Mouse (Mus musculus) left cerebral cortex, postnatal 10 days (tissue): ENCODE data around the gene Cnst. TPM values are rescaled to one million over a fixed set of nuclear protein-coding genes. Genes with fewer than 3 reads are reported as not detected.

ENCODE experiments used
- DNase-seq, 2 experiments: peaks; one replicate each; pipeline ENCODE4 v3.0.0; 2021 to 2022; ENCODE audit warnings: low spot score in 2 of 2, mixed read lengths in 1 of 2; ENCODE audit errors: extremely low spot score in 1 of 2
- intact Hi-C: fragments of 180-260 bp; cut with DNase I; formaldehyde crosslinking; loops from one replicate; pipeline ENCODE4 v1.15.1; 2025
- total RNA-seq, 2 experiments: library from RNA; stranded (reverse); gene quantifications; 2 replicates each; pipeline ENCODE4 v1.2.3; 2021

Cnst gene
- total RNA-seq, result 10 to 100 TPM; 30.6 to 30.8 TPM

DNA sequence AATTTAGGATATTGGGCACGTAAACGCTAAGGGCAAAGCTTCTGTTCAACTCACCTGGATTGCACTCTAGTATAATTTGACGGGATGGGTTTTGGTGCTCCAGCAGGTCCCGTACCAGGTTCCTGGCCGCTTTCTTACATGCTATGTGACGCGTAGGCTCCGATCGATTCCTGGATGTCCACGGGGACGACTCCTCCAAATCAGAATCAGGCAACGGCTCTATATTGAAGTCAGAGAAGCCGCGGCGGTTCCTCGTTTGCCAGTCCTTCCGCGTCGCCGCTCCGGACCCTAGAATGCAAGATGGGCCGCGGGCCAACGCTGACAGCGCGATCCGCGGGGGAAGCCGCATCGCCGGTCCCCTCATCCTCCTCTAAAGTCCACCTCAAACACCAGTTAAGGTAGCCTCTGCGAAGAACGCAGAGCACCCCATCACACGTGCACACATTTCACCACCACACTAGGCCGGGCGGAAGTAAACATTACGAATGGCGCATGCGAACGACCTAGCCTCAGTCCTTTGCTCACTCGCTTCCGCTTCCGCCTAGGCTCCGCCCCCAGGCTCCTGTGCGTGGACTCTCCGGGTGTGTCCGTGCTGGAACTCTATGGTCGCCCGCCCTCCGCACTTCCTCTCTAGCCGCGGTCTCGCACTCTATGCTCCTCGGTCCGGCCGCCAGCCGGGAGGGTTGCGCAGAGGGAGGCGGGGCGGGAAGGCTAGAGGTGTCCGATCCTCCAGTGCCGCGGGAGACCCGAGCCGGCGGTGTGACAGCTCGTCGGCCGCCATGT, at the start of gene Cnst, which contains the start of gene Tfb2m:
Cnst (plus strand) TSS at position 603 of the 783 bp plus-strand sequence.
Tfb2m (minus strand) TSS at position 500 of the 783 bp plus-strand sequence.
- peak; percentile 97 to 99 for DNase-seq
- intact Hi-C loops, result loop anchor here (5.0 to 10.0 kb wide), 2 partner anchors 41 to 69 kb away; no protein-coding TSS in a partner anchor

DNA sequence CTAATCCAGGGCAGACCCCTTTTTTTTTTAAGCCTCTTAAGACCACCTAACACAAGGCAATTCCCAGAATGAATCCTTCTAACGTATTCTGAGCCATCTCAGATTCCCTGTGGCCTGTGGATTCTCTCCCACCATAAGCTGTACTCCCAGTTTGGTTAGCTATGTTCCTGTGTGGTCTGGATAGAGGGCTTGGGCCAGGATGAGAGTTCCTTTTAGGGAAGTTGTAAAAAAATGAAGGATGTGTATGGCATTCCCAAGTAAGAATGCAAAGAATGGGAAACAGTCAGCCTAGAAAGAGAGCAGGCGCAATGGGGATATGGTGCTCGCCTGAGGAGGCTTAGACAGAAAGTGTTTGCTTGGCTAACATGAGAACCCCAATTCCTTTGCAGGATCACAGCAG, 46.9 kb upstream of the Cnst start:
- intact Hi-C loops, result no loop called here
- DNase-seq, result no peak

DNA sequence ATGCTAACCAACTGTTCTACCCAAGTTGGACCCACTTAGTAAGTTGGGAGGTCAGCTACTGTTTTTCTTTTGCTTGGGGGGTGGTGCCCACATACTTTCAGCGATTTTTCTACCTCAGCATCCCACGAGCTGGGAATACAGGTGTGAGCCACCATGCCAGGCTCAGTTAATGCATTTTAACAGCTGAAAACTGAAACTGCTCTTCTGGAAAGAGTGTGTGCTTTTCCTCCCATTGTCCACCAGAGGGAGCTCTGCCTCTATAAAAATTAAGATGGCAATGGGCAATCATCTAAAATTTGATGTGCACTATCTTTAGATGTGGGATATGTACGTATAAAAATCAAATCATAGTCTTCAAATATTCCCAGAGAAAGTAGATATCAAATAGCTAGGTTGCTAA, 43.6 kb upstream of the Cnst start:
- intact Hi-C loops, result loop anchor here (5.0 kb wide), 1 partner anchor 230 kb away; no protein-coding TSS in a partner anchor

DNA sequence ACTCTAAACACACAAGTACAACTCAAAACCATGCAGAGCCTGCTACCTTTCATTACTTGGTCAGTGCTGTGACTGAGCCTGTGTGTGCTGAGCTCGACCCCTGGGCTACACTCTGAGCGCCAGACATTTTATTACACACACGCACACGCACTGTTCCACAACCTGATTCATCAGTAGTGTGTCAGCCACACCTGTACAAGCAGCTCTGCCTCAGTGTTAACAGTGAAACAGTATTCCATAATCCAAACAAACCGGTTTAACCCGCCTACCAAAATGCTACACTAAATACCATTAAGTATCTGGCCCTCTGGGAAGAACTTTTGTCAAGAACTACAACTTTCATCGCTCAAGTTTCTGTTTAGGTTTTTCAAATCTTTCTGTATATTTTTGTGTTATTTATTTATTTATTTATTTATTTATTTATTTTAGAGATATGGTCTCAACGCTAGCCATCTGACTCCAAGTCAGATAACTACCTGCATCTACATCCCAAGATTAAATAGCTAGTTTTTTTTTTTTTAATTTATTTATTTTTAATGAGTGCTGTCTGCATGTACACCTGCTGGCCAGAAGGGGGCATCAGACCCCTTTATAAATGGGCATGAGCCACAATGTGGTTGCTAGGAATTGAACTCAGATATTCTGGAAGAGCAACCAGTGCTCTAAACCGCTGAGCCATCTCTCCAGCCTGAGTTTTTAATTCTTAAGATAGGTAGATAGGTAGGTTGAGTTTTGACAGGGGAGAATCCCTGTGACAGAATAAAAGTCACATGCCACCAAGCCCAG, 39.4 kb upstream of the Cnst start:
- intact Hi-C loops, result no loop called here
- no peak for DNase-seq

More for the DNA sequence above, 43.6 kb upstream of the Cnst start:
- no peak for DNase-seq

DNA sequence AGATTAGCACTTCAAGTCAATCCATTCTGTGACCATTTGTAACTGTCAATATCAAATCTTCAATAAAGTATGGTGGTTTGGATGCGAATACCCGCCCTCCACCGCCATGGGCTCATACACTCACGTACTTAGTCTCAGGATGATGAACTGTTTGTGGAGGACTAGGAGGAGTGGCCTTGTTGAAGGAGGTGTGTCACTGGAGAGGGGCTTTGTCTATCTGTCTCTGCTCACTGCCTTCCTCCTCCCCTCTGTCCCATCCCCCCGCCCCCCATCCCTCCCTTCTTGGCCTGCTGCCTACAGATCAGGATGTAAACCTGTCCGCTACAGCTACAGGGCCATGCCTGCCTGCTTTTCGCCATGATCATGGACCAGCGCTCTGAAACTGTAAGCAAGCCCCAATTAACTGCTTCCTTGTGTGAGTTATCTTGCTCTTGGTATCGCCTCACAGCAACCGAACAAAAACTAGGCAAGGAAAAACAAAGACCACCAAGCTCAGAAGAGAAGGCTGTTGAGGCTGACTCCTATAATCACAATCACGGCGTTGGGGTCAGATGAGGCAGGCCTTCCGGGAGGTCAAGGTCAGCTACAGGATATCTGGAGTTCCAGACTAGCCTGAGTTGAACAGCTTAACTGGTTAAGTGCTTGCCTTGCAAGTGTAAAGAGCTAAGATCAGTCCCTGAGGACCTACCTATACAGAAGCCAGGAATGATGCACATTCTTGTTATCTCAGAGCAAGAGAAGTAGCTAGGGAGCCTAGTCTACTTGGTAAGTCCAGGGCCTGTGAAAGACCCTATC, 35.4 kb upstream of the Cnst start:
- intact Hi-C loops, result loop anchor here (5.0 kb wide), 1 partner anchor 112 kb away; no protein-coding TSS in a partner anchor
- no peak for DNase-seq

DNA sequence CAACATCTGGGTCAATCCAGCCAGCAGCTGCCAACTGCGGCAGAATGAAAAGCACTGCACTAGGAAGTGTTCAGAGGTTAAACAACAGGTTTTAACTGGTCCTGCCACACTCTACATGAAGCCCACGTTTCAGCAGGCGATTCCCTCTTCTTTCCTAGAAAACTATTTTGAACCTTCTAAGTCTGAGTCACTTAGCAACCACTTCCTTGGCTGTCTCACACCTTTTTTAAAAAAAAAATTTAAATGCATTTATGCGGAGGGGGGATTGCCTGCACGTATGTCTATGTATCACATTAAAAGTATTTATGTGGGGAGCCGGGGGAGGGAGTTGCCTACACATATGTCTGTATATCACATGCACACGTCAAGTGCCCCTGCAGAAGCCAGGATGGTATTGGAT, 34.3 kb upstream of the Cnst start:
- intact Hi-C loops, result loop anchor here (5.0 kb wide), 1 partner anchor 110 kb away; no protein-coding TSS in a partner anchor
- peak; percentile 27 to 30 for DNase-seq

DNA sequence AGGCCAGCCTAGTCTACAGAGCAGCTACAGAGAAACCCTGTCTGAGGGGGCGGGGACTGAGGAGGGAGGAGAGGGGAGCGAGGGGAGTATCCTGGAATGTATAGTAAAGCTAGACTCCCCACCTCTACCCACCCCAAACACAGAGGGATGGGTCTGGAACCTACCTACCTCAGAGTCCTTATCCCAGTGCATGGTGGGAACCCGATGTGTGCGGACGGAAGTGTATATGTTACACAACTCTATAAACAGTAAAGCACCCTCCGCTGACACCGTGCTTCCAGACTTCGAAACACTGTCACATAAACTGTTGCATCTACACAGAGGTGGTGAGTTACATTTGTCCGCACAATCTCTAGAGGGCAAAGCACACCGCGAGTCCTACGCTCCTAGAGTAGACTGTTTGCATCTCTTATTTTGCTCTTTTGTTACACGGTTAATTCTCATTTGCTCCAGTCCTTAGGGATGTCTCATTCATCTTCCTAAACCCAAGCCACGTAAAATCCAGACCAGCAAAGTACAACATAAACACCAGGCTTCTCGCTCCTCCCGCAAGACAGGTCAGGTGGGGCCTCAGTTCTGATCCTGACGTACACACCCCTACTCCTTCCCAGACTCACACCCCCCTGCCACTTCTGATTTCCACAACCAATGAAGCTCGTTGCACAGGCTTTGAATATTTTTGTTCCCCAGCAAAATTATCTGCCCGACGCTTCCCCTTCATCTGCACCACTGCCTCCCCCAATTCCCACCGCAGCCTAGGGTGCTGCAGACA, 29.0 kb upstream of the Cnst start:
- intact Hi-C loops, result no loop called here
- peak in 1 of 2 experiments; percentile 35 for DNase-seq

DNA sequence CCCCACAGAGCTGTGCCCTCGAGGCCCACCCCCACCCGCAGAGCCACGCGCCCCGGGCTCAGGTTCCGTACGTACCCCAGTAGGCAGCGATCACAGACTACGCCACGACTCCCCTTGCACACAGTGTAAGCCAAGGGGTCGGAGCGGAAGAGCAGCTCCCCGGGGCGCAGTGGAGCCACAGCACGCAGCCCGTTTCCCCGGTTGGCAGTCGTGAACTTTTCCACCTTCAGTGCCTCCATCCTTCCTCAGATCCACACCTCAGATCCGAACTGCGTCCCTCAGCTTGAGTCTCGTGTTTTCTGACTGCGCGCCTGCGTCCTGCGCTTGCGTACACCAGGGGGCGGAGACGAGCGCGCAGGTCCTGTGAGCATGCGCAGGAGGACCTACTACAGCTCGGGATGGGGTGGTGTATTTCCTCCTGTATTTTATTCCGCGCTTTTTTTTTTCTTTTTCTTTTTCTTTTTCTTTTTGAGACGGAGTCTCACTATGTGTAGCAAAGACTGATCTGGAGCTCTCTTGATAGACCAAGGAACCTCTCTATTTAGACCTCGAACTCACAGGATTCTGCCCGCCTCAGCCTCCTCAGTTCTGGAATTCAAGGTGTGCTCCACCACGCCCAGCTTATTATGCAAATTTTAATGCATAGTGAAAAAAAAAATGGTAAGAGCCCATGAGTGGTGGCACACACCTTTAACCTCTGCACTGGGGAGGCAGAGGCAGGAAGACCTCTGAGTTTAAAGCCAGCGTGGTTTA, 28.3 kb upstream of the Cnst start, which contains the start of gene Smyd3:
Smyd3 (minus strand) TSS at position 329 of the 753 bp plus-strand sequence.
- intact Hi-C loops, result no loop called here
- DNase-seq, result peak; percentile 67 to 86

DNA sequence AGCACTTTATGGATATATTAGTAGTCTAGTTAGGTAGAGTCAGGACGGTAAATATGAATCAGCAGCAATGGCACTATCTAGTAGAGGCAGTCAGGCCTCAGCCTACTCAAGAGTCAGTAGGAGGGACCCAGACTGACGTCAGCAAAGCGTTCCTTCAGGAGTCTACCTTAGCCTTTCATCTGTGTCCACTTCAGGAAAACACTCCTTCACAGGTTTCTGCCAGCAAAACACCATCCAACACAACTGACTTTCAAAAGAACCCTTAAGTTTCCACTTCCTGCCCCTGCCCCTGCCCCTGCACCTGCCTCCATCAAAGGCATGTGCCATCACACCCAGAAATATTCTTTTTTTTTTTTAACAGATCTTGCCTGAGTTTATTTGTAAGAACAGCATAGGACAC, 26.3 kb upstream of the Cnst start:
- DNase-seq, result no peak
- intact Hi-C loops, result no loop called here

DNA sequence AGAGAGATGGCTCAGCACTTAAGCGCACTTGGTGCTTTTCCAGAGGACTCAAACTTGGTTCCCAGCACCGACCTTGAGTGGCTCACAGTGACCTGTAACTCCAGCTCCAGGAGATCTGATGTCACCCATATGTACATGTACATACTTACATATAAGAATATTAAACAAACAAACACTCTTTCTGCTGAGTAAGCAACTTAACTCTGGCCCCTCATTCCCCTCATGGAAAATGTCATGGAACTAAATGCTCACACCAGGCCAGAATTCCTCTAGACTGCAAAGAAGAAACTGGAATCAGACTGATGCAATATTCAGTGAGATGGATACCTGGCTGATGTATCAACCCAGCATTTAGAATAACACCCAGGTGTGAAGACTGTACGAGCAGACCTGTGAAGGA, 7.1 kb upstream of the Cnst start:
- intact Hi-C loops, result no loop called here
- DNase-seq, result no peak

DNA sequence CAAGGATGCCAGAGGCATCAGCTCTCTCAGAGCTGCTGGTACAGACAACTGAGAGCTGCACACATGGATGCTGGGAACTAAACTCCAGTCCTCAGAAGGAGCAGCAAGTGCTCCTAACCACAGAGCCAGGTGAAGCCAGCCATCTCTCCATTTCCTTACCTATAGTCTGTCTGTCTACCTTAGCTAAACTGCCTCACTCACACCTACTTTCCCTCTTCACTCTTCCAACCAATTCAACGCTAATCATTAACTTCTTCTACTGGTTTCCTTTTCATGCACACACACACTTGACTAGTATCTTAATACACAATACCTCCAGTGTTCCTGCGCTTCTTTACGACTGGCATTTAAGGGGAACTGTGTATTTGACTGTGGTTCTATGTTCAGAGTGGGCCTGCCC, 6.3 kb upstream of the Cnst start:
- no peak for DNase-seq
- intact Hi-C loops, result loop anchor here (10.0 kb wide), 1 partner anchor 75 kb away; no protein-coding TSS in a partner anchor

DNA sequence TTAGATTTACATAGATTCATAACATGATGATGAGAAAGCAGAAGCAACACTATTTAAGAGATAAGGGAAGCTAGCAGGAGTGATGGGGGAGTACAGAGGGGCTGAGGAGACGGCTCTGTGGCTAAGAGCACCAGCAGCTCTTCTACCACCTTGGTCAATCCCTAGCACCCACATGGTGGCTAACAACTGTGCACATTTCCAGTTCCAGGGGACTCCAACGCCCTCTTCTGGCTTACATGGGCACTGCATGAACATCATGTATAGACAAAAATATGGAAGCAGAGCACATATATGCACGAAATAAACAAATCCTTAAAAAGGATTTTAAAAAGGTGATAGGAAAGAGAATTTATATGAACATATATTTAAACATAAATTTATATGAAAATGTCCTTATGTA, 4.7 kb upstream of the Cnst start:
- intact Hi-C loops, result loop anchor here (10.0 kb wide), 1 partner anchor 73 kb away; no protein-coding TSS in a partner anchor
- DNase-seq, result no peak

DNA sequence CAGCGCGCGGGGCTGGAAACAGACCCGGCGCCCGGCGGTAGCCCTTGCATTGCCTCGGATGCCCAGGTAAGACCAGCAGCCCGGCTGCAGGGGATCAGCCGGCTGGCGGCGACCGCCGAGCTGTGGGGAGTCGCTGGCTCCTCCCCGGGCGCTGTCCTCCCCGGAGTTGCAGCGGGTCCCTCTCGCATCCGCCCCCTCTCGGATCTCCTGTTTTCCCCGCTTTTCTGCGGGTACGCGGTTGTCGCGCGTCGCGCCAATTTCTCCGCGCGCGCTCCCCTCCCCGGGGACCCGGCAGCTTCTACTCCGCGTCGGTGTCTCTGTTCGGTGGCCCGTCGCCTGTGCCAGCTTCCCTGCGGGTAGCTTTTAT, 364 bp downstream of the Cnst start:
- intact Hi-C loops, result loop anchor here (5.0 to 10.0 kb wide), 2 partner anchors 41 to 68 kb away; no protein-coding TSS in a partner anchor
- no peak for DNase-seq

DNA sequence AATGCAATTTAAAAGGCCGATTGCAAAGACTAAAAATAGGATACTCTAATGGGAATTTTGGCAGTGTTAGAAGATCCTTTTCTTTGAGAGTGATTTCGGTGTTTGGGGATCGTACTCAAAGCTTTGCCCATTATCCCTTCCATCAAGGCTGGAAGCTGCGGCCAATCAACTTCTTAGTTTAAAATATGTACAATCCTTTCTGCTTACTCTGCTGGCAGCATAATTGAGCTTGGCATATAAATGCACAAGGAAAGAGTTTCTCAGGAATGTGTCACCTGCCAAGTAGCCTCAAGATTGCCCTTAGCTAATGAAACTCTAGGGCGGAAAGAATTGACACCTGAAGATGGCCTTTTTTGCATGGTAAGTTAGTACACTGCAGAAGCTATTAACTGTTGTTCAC, 1.0 kb downstream of the Cnst start:
- intact Hi-C loops, result loop anchor here (5.0 to 10.0 kb wide), 2 partner anchors 40 to 68 kb away; no protein-coding TSS in a partner anchor
- DNase-seq, result no peak

DNA sequence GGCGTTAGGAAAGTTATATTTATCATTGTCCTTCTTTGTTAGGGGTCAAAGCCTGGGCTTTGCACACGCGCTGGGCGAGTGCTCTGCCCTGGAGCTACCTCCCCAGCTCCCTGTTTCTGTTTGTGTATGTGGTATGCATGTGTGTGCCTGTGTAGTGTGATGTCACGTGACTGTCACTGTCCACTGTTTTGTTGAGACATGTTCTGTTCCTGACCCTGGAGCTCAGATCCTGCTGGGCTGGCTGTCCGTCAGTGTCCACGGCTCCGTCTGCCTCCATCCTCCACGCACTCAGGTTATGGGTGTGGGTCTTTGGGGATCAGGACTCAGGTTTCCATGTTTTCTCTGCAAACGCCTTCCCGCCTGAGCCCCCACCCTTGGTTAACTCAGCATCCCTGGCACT, 2.0 kb downstream of the Cnst start:
- intact Hi-C loops, result loop anchor here (5.0 to 10.0 kb wide), 2 partner anchors 39 to 67 kb away; no protein-coding TSS in a partner anchor
- no peak for DNase-seq

DNA sequence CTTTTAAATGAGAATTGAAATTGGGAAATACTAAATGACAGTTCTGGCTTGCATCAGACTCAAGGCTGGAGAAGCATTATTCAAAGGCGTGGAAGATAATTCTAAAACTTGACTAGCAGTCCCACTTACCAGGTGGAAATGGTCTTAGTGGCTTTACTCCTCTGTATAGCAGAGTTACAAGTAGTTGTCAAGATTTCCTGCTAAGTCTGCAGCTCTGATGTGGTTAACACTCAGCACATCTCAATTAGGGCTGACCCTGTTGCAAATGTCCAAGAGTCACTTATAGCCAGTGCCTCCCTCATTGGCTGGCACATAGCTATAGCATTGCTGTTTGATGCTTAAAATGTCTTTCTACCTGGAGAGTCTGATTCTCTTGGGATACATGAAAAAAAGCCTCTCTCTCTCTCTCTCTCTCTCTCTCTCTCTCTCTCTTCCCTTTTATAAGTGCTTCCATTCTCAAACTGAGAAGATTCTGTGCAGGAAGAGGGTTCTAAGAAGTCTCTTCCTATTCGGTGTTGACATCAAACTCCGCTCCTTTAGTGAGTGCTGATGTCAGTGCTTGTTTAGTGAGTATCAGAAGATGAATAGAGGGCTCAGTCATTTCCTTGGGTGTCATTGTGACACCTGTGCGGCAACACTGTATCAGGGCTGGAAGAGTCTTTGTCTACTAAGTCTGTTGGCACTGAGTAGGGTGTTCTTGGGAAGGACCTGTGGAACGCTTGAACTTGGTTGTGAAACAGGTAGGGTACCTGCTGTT, 3.0 kb downstream of the Cnst start:
- no peak for DNase-seq
- intact Hi-C loops, result loop anchor here (5.0 to 10.0 kb wide), 2 partner anchors 38 to 66 kb away; no protein-coding TSS in a partner anchor
